Mouse (Mus musculus) lung, embryonic 16.5 days (tissue): ENCODE measurements around the gene Rrp1. TPM values are rescaled to one million over a fixed set of nuclear protein-coding genes. Genes with fewer than 3 reads are reported as not detected.
"Not testable (repeated sequence)": the region's sequence is repeated elsewhere in the genome, so short reads cannot be mapped to it uniquely, and the experiment has no call there.

Experiments used
- ATAC-seq: fragments of 200-750 bp; cut with Nextera tagmentation; 2 replicates; pipeline ENCODE4 v1.8.0; 2017; ENCODE audit warnings: low read depth, mild to moderate bottlenecking, moderate library complexity
- H3K27ac ChIP-seq: fragments of 300-500 bp; sonication (generic); 2 replicates; pipeline ENCODE4 v1.5.1; 2014; ENCODE audit warnings: mild to moderate bottlenecking, control low read depth, low read length
- H3K27me3 ChIP-seq: fragments of 300-500 bp; sonication (generic); 2 replicates; pipeline ENCODE4 v1.6.1; 2014; ENCODE audit warnings: low read depth, low read length, mixed read lengths; ENCODE audit not compliant: control insufficient read depth, insufficient read depth
- H3K36me3 ChIP-seq: fragments of 300-500 bp; sonication (generic); 2 replicates; pipeline ENCODE4 v1.6.1; 2014; ENCODE audit warnings: low read length; ENCODE audit not compliant: control insufficient read depth, insufficient read depth
- H3K4me1 ChIP-seq: fragments of 300-500 bp; sonication (generic); replicated peaks from 2 replicates; pipeline ENCODE4 v1.6.1; 2014; ENCODE audit warnings: low read length, mixed read lengths; ENCODE audit not compliant: control insufficient read depth, insufficient read depth
- H3K4me2 ChIP-seq: fragments of 300-500 bp; sonication (generic); 2 replicates; pipeline ENCODE4 v1.6.1; 2014; ENCODE audit warnings: low read depth, low read length, control low read depth
- H3K4me3 ChIP-seq: fragments of 300-500 bp; sonication (generic); 2 replicates; pipeline ENCODE4 v1.5.1; 2014; ENCODE audit warnings: mild to moderate bottlenecking, low read length, control low read depth
- H3K9ac ChIP-seq: fragments of 300-500 bp; sonication (generic); 2 replicates; pipeline ENCODE4 v1.6.1; 2014; ENCODE audit warnings: low read length, control low read depth
- H3K9me3 ChIP-seq: fragments of 300-500 bp; sonication (generic); 2 replicates; pipeline ENCODE4 v1.6.1; 2016; ENCODE audit warnings: low read length; ENCODE audit not compliant: control insufficient read depth
- WGBS: fragments of 180-500 bp; shearing (Covaris S2); extraction: QIAGEN DNeasy Blood & Tissue Kit; methylation state at CpG from one replicate; pipeline ENCODE4 v1.1.7; 2014; 5-methylcytosine and 5-hydroxymethylcytosine counted together
- polyA plus RNA-seq: library from polyadenylated mRNA; unstranded; fragments of >200 nt; fragmentation: Nextera tagmentation; extraction: Ambion mirVana; gene quantifications from 2 replicates; pipeline ENCODE4 v1.2.1, GENCODE M21; 2015

Rrp1 gene
- polyA plus RNA-seq, 1 experiment from 2014 or later: 274 TPM

- Histone ChIP-seq H3K9ac (no peak overlapping the region), H3K9me3 (no peaks in the 10 kb centered on the region), H3K36me3 (peaks cover 17% of the 10 kb centered on the region), H3K4me3 (no peak overlapping the region), H3K27me3 (no peaks in the 10 kb centered on the region), H3K27ac (no peak overlapping the region), H3K4me2 (no peak overlapping the region), H3K4me1 (0 out of 2 replicates have a peak, but pooled peaks cover 2% of the 10 kb centered on the region)
- ATAC-seq: no peak
- 92% methylated on average over 11 of the region's 11 CpGs for WGBS
Observed at GRCm38 (mm10) chr10:78428070-78428469, 15.2 kb upstream of the Rrp1 start.

GRCm38 (mm10) chr10:78426117-78426735 lies 13.4 kb upstream of the Rrp1 start:
- H3K36me3 ChIP-seq: peaks cover 17% of the 10 kb centered on the region
- ATAC-seq: peak; percentile 56
- 30% methylated on average over 6 of the region's 6 CpGs for WGBS

GRCm38 (mm10) chr10:78425181-78426041 lies 12.6 kb upstream of the Rrp1 start, which contains the start of gene Cstb:
Gene Cstb (plus strand): TSS chr10:78425669.
- ATAC-seq: peak; percentile 96
- Histone ChIP-seq H3K4me2 (peak within 1 kb of the TSS; percentile 84), H3K4me3 (peak within 1 kb of the TSS; percentile 96), H3K9ac (peak within 1 kb of the TSS; percentile 93), H3K27ac (peak within 1 kb of the TSS; percentile 85), H3K9me3 (no peaks in the 10 kb centered on the region), H3K36me3 (peaks cover 17% of the 10 kb centered on the region), H3K27me3 (no peaks in the 10 kb centered on the region), H3K4me1 (0 out of 2 replicates have a peak, but pooled peaks cover 2% of the 10 kb centered on the region)
- WGBS: 2% methylated on average over 40 of the region's 40 CpGs

More at GRCm38 (mm10) chr10:78426117-78426735, 13.4 kb upstream of the Rrp1 start:
- H3K4me1 ChIP-seq: 0 out of 2 replicates have a peak, but pooled peaks cover 2% of the 10 kb centered on the region
- H3K27ac ChIP-seq: peak overlapping the region; percentile 85
- H3K9me3 ChIP-seq: no peaks in the 10 kb centered on the region
- H3K4me3 ChIP-seq: peak overlapping the region; percentile 96
- no peaks in the 10 kb centered on the region for H3K27me3 ChIP-seq
- H3K4me2 ChIP-seq: peak overlapping the region; percentile 84
- peak overlapping the region; percentile 93 for H3K9ac ChIP-seq

- 94% methylated on average over 3 of the region's 3 CpGs for WGBS
- H3K9ac ChIP-seq: no peak overlapping the region
Observed at GRCm38 (mm10) chr10:78422614-78423013, 9.8 kb upstream of the Rrp1 start.

GRCm38 (mm10) chr10:78420929-78421328 lies 8.1 kb upstream of the Rrp1 start:
- Histone ChIP-seq H3K4me3 (no peak overlapping the region), H3K27me3 (no peaks in the 10 kb centered on the region), H3K4me2 (no peak overlapping the region), H3K9me3 (no peaks in the 10 kb centered on the region), H3K9ac (no peak overlapping the region), H3K27ac (no peak overlapping the region), H3K4me1 (0 out of 2 replicates have a peak, but pooled peaks cover 2% of the 10 kb centered on the region), H3K36me3 (no peaks in the 10 kb centered on the region)
- WGBS: 80% methylated on average over 2 of the region's 2 CpGs
- no peak for ATAC-seq

More at GRCm38 (mm10) chr10:78422614-78423013, 9.8 kb upstream of the Rrp1 start:
- 0 out of 2 replicates have a peak, but pooled peaks cover 2% of the 10 kb centered on the region for H3K4me1 ChIP-seq
- H3K27ac ChIP-seq: no peak overlapping the region
- H3K36me3 ChIP-seq: peaks cover 8% of the 10 kb centered on the region
- no peak overlapping the region for H3K4me3 ChIP-seq
- H3K27me3 ChIP-seq: no peaks in the 10 kb centered on the region
- H3K9me3 ChIP-seq: no peaks in the 10 kb centered on the region
- ATAC-seq: no peak
- H3K4me2 ChIP-seq: no peak overlapping the region

- no peak overlapping the region for H3K27ac ChIP-seq
- H3K4me1 ChIP-seq: no peaks in the 10 kb centered on the region
- H3K9ac ChIP-seq: no peak overlapping the region
- no peak for ATAC-seq
- no peaks in the 10 kb centered on the region for H3K9me3 ChIP-seq
- no peak overlapping the region for H3K4me2 ChIP-seq
- H3K4me3 ChIP-seq: no peak overlapping the region
- H3K36me3 ChIP-seq: no peaks in the 10 kb centered on the region
- H3K27me3 ChIP-seq: no peaks in the 10 kb centered on the region
- WGBS: 79% methylated on average over 2 of the region's 2 CpGs
Observed at GRCm38 (mm10) chr10:78418791-78419190, 5.9 kb upstream of the Rrp1 start.

GRCm38 (mm10) chr10:78417888-78418287 lies 5.0 kb upstream of the Rrp1 start:
- Histone ChIP-seq H3K36me3 (no peaks in the 10 kb centered on the region), H3K27ac (no peak overlapping the region), H3K9me3 (no peaks in the 10 kb centered on the region), H3K4me3 (no peak overlapping the region), H3K4me2 (no peak overlapping the region), H3K4me1 (peaks cover 4% of the 10 kb centered on the region; the same call in 1 of the 2 replicates), H3K9ac (no peak overlapping the region), H3K27me3 (no peaks in the 10 kb centered on the region)
- 53% methylated on average over 5 of the region's 5 CpGs for WGBS
- ATAC-seq: no peak

- H3K9ac ChIP-seq, H3K4me2 ChIP-seq, H3K27me3 ChIP-seq, ATAC-seq, H3K4me3 ChIP-seq, H3K9me3 ChIP-seq, H3K27ac ChIP-seq, H3K36me3 ChIP-seq: not testable (repeated sequence)
- WGBS: 84% methylated on average over 3 of the region's 4 CpGs
- peaks cover 11% of the 10 kb centered on the region for H3K4me1 ChIP-seq
Observed at GRCm38 (mm10) chr10:78414936-78415335, 2.1 kb upstream of the Rrp1 start.

- Histone ChIP-seq H3K4me3 (peak overlapping the region; percentile 95), H3K4me2 (peak overlapping the region; percentile 84), H3K9ac (peak overlapping the region; percentile 95), H3K4me1 (peaks cover 11% of the 10 kb centered on the region), H3K36me3 (peaks cover 23% of the 10 kb centered on the region), H3K9me3 (no peaks in the 10 kb centered on the region), H3K27me3 (no peaks in the 10 kb centered on the region), H3K27ac (no peak overlapping the region)
- 36% methylated on average over 7 of the region's 7 CpGs for WGBS
- ATAC-seq: no peak; the same call in 1 of the 2 replicates
Observed at GRCm38 (mm10) chr10:78413152-78413520, 293 bp upstream of the Rrp1 start.
